Mouse (Mus musculus): Measurements from ENCODE around the gene Ddi2. TPM values are rescaled to one million over a fixed set of nuclear protein-coding genes. Genes with fewer than 3 reads are reported as not detected.

Gene Ddi2
- polyA plus RNA-seq, 1 experiment from 2014 or later, result 13.5 TPM

DNA sequence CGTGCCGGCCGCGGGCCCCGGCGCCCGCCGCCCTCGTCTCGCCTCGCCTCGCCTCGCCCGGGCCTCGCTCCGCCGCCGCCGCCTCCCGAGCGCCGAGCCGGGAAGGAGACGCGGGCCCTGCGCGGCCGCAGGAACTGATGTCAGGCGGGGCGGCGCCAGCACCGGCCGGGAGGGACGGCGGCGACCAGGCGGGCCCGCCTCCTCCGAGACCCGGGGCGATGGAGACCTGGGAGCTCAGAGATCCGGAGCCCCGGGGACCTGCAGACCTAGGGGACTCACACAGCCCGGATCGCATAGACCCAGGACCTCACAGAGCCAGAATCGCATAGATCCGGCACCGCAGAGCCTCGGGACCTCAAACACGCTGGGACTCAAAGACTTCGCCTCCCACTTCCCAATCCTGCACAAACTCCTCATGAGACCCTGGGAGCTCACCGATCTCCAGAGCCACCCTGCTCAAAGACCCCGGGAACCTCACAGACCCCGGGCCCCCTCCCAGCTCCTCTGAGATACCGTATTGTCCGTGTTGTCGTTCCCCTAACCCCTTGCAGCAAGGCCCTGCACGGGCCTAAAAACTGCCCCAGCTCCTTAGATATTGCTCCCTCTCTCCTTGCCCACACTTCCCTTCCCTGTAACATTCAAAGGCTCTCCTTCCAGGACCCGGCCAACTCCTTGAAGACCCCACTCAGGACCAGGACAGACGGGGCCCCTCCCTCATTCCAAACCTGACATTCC lies 59.0 kb downstream of the Ddi2 start:
- no peaks in the 10 kb centered on the region for H3K9me3 ChIP-seq (replicated peaks; ENCODE audit: control insufficient read depth, low read length)
- H3K27ac ChIP-seq (ENCODE audit: low read depth, low read length), result peak overlapping the region; percentile 77
- 1% methylated on average over 57 of the region's 60 CpGs for WGBS (ENCODE audit: insufficient replicate concordance)
- H3K27me3 ChIP-seq (ENCODE audit: control insufficient read depth, insufficient read depth, low read length), result no peaks in the 10 kb centered on the region
- H3K9ac ChIP-seq (ENCODE audit: low read depth, low read length), result peak overlapping the region; percentile 91
- H3K4me1 ChIP-seq (ENCODE audit: control insufficient read depth, insufficient read depth, low read length), result peaks cover 13% of the 10 kb centered on the region
- peak overlapping the region; percentile 94 for H3K4me2 ChIP-seq
- ATAC-seq (replicated peaks; ENCODE audit: insufficient number of reproducible peaks, low FRiP score, low TSS enrichment), result peak; percentile 85
- H3K4me3 ChIP-seq (ENCODE audit: low read depth, low read length), result peak overlapping the region; percentile 93
- H3K36me3 ChIP-seq (ENCODE audit: control insufficient read depth, insufficient read depth, low read length), result peaks cover 5% of the 10 kb centered on the region

- peak overlapping the region; percentile 91 for H3K9ac ChIP-seq (ENCODE audit: low read depth, low read length)
- peaks cover 17% of the 10 kb centered on the region for H3K4me1 ChIP-seq (ENCODE audit: control insufficient read depth, insufficient read depth, low read length)
- peaks cover 5% of the 10 kb centered on the region for H3K36me3 ChIP-seq (ENCODE audit: control insufficient read depth, insufficient read depth, low read length)
- peak overlapping the region; percentile 94 for H3K4me2 ChIP-seq
- 7% methylated on average over 40 of the region's 47 CpGs for WGBS (ENCODE audit: insufficient replicate concordance)
- ATAC-seq (replicated peaks; ENCODE audit: insufficient number of reproducible peaks, low FRiP score, low TSS enrichment), result peak; percentile 39; the same call in 1 of the 2 replicates
- no peaks in the 10 kb centered on the region for H3K9me3 ChIP-seq (replicated peaks; ENCODE audit: control insufficient read depth, low read length)
- peak overlapping the region; percentile 77 for H3K27ac ChIP-seq (ENCODE audit: low read depth, low read length)
- no peaks in the 10 kb centered on the region for H3K27me3 ChIP-seq (ENCODE audit: control insufficient read depth, insufficient read depth, low read length)
- peak overlapping the region; percentile 93 for H3K4me3 ChIP-seq (ENCODE audit: low read depth, low read length)
Observed at GRCm38 (mm10) chr4:141663122-141663931, 59.9 kb downstream of the Ddi2 start.

- H3K4me2 ChIP-seq, result no peak overlapping the region
- H3K27me3 ChIP-seq (ENCODE audit: control insufficient read depth, insufficient read depth, low read length), result no peaks in the 10 kb centered on the region
- 88% methylated on average over 11 of the region's 11 CpGs for WGBS (ENCODE audit: insufficient replicate concordance)
- H3K4me3 ChIP-seq (ENCODE audit: low read depth, low read length), result no peak overlapping the region
- H3K36me3 ChIP-seq (ENCODE audit: control insufficient read depth, insufficient read depth, low read length), result peaks cover 5% of the 10 kb centered on the region
- peaks cover 22% of the 10 kb centered on the region for H3K4me1 ChIP-seq (ENCODE audit: control insufficient read depth, insufficient read depth, low read length)
- H3K9ac ChIP-seq (ENCODE audit: low read depth, low read length), result no peak overlapping the region
- ATAC-seq (replicated peaks; ENCODE audit: insufficient number of reproducible peaks, low FRiP score, low TSS enrichment), result no peak
- no peak overlapping the region for H3K27ac ChIP-seq (ENCODE audit: low read depth, low read length)
- no peaks in the 10 kb centered on the region for H3K9me3 ChIP-seq (replicated peaks; ENCODE audit: control insufficient read depth, low read length)
Observed at GRCm38 (mm10) chr4:141660884-141661283, 62.3 kb downstream of the Ddi2 start.

GRCm38 (mm10) chr4:141659739-141660138 lies 63.5 kb downstream of the Ddi2 start:
- WGBS (ENCODE audit: insufficient replicate concordance), result 75% methylated on average over 4 of the region's 4 CpGs
- H3K9ac ChIP-seq (ENCODE audit: low read depth, low read length), result no peak overlapping the region
- H3K4me2 ChIP-seq, result no peak overlapping the region
- no peaks in the 10 kb centered on the region for H3K9me3 ChIP-seq (replicated peaks; ENCODE audit: control insufficient read depth, low read length)
- peaks cover 5% of the 10 kb centered on the region for H3K36me3 ChIP-seq (ENCODE audit: control insufficient read depth, insufficient read depth, low read length)
- peaks cover 21% of the 10 kb centered on the region for H3K4me1 ChIP-seq (ENCODE audit: control insufficient read depth, insufficient read depth, low read length)
- no peak for ATAC-seq (replicated peaks; ENCODE audit: insufficient number of reproducible peaks, low FRiP score, low TSS enrichment)
- H3K4me3 ChIP-seq (ENCODE audit: low read depth, low read length), result no peak overlapping the region
- no peak overlapping the region for H3K27ac ChIP-seq (ENCODE audit: low read depth, low read length)
- H3K27me3 ChIP-seq (ENCODE audit: control insufficient read depth, insufficient read depth, low read length), result no peaks in the 10 kb centered on the region

DNA sequence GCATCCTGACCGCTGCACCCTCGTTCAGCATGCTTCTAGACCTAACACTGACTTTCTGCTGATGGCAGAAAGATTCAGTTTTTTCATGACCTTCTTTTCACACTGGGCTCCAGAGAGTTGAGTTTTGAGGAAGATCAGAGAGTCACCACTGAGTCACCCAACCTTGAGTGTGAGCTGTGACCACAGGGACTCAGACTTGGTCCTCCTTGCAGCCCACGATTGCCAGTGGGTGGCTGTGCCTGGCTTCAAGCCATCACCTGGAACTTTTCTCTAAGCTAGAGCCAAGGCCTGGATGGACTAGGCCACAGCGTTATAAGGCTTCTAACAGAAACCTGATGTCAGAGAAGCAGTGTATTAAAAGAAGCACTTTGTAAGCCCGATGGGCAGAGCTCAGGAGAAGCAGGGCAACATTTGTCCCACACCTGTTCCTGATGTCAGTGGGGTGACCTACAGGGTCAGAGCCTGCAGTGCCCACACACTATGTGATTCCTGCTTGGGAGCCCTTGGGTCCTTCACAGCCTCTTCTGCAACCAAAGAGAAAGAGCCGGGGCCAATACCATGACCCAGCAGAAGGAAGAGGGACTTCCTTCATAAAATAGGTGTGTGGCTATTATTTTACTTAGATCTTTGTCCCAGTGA lies 64.3 kb downstream of the Ddi2 start:
- H3K36me3 ChIP-seq (ENCODE audit: control insufficient read depth, insufficient read depth, low read length), result peaks cover 5% of the 10 kb centered on the region
- 84% methylated on average over 6 of the region's 6 CpGs for WGBS (ENCODE audit: insufficient replicate concordance)
- ATAC-seq (replicated peaks; ENCODE audit: insufficient number of reproducible peaks, low FRiP score, low TSS enrichment), result no peak
- H3K27me3 ChIP-seq (ENCODE audit: control insufficient read depth, insufficient read depth, low read length), result no peaks in the 10 kb centered on the region
- H3K9ac ChIP-seq (ENCODE audit: low read depth, low read length), result no peak overlapping the region
- H3K4me2 ChIP-seq, result no peak overlapping the region
- no peak overlapping the region for H3K4me3 ChIP-seq (ENCODE audit: low read depth, low read length)
- peaks cover 17% of the 10 kb centered on the region for H3K4me1 ChIP-seq (ENCODE audit: control insufficient read depth, insufficient read depth, low read length)
- H3K27ac ChIP-seq (ENCODE audit: low read depth, low read length), result no peak overlapping the region
- H3K9me3 ChIP-seq (replicated peaks; ENCODE audit: control insufficient read depth, low read length), result no peaks in the 10 kb centered on the region

GRCm38 (mm10) chr4:141656932-141657331 lies 66.3 kb downstream of the Ddi2 start:
- ATAC-seq (replicated peaks; ENCODE audit: insufficient number of reproducible peaks, low FRiP score, low TSS enrichment), result no peak
- Histone ChIP-seq H3K27me3 (ENCODE audit: control insufficient read depth, insufficient read depth, low read length) (no peaks in the 10 kb centered on the region), H3K27ac (ENCODE audit: low read depth, low read length) (peak overlapping the region; percentile 41; the same call in 1 of the 2 replicates), H3K9me3 (replicated peaks; ENCODE audit: control insufficient read depth, low read length) (no peaks in the 10 kb centered on the region), H3K36me3 (ENCODE audit: control insufficient read depth, insufficient read depth, low read length) (peaks cover 12% of the 10 kb centered on the region), H3K4me3 (ENCODE audit: low read depth, low read length) (no peak overlapping the region), H3K9ac (ENCODE audit: low read depth, low read length) (no peak overlapping the region), H3K4me1 (ENCODE audit: control insufficient read depth, insufficient read depth, low read length) (peaks cover 12% of the 10 kb centered on the region), H3K4me2 (no peak overlapping the region)
- WGBS (ENCODE audit: insufficient replicate concordance), result 72% methylated on average over 8 of the region's 8 CpGs

GRCm38 (mm10) chr4:141655908-141656608 lies 67.2 kb downstream of the Ddi2 start:
- H3K4me3 ChIP-seq (ENCODE audit: low read depth, low read length), result no peak overlapping the region
- peaks cover 19% of the 10 kb centered on the region for H3K4me1 ChIP-seq (ENCODE audit: control insufficient read depth, insufficient read depth, low read length)
- H3K4me2 ChIP-seq, result no peak overlapping the region
- no peak overlapping the region for H3K27ac ChIP-seq (ENCODE audit: low read depth, low read length)
- peaks cover 9% of the 10 kb centered on the region for H3K36me3 ChIP-seq (ENCODE audit: control insufficient read depth, insufficient read depth, low read length)
- H3K27me3 ChIP-seq (ENCODE audit: control insufficient read depth, insufficient read depth, low read length), result no peaks in the 10 kb centered on the region
- no peak overlapping the region for H3K9ac ChIP-seq (ENCODE audit: low read depth, low read length)
- no peaks in the 10 kb centered on the region for H3K9me3 ChIP-seq (replicated peaks; ENCODE audit: control insufficient read depth, low read length)
- ATAC-seq (replicated peaks; ENCODE audit: insufficient number of reproducible peaks, low FRiP score, low TSS enrichment), result no peak
- 66% methylated on average over 12 of the region's 12 CpGs for WGBS (ENCODE audit: insufficient replicate concordance)

DNA sequence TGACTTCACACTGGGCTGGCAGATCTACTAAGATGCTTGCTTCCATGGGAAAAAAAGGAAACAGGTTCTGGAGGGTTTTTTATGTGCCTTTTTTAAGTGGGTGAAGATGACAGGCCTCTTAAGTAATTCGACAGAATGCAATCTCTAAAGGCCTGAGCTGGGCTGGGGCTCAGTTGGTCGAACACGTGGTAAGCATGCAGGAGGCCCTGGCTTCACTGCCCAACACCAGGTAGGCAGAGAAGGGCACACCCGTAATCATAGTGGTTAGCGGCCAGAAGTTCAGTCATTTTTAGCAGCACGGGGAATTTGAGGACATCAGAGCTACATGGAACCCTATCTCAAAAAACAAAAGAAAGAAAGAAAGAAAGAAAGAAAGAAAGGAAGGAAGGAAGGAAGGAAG lies 68.7 kb downstream of the Ddi2 start:
- no peaks in the 10 kb centered on the region for H3K9me3 ChIP-seq (replicated peaks; ENCODE audit: control insufficient read depth, low read length)
- no peak for ATAC-seq (replicated peaks; ENCODE audit: insufficient number of reproducible peaks, low FRiP score, low TSS enrichment)
- H3K36me3 ChIP-seq (ENCODE audit: control insufficient read depth, insufficient read depth, low read length), result peaks cover 8% of the 10 kb centered on the region
- H3K27me3 ChIP-seq (ENCODE audit: control insufficient read depth, insufficient read depth, low read length), result no peaks in the 10 kb centered on the region
- H3K4me1 ChIP-seq (ENCODE audit: control insufficient read depth, insufficient read depth, low read length), result peaks cover 19% of the 10 kb centered on the region
- H3K4me2 ChIP-seq, result no peak overlapping the region
- WGBS (ENCODE audit: insufficient replicate concordance), result 77% methylated on average over 6 of the region's 6 CpGs
- no peak overlapping the region for H3K9ac ChIP-seq (ENCODE audit: low read depth, low read length)
- no peak overlapping the region for H3K27ac ChIP-seq (ENCODE audit: low read depth, low read length)
- H3K4me3 ChIP-seq (ENCODE audit: low read depth, low read length), result no peak overlapping the region

All from heart, embryonic 11.5 days (tissue).